Mouse (Mus musculus) adipocyte (in vitro differentiated cells): ENCODE results near the gene Anxa9.
A peak's percentile ranks its signal among the peaks of the same experiment; 100 is the strongest.

ENCODE experiments used
- DNase-seq: peaks from one replicate; pipeline ENCODE4 v3.0.0-alpha.2; 2016; ENCODE audit warnings: low spot score

Anxa9 gene

DNA sequence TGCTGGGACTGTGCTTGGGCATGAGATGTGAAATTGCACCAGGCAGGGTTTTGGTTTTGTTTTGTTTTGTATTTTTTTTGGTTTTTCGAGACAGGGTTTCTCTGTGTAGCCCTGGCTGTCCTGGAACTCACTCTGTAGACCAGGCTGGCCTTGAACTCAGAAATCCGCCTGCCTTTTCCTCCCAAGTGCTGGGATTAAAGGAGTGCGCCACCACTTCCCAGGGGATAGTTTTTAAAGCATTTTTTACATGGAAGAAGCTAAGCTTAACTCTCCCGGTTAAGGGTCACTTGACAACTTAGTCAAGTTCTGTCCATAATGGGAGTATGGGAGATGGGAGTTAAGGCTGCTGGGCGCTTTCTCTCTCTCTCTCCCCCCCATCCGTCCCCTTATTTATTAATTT lies 7.1 kb upstream of the Anxa9 start:
- no peak for DNase-seq

DNA sequence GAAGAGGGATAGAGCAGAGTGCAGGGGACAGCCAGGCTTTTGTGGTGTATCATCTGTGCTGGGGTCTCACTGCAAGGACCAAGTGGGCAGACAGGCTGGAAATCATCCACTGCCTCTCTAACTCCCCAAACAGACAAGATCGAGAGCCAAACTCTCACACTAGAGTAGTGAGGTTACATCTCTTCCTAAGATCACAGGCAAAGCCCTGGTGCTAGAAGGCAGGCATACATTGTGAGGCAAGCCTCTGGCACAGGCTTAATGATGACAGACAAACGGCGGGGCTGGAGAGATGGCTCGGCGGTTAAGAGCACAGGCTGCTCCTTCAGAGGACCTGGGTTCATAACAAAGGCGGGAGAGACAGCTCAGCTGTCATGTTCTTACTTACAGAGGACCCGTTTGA lies 6.5 kb upstream of the Anxa9 start:
- no peak for DNase-seq

DNA sequence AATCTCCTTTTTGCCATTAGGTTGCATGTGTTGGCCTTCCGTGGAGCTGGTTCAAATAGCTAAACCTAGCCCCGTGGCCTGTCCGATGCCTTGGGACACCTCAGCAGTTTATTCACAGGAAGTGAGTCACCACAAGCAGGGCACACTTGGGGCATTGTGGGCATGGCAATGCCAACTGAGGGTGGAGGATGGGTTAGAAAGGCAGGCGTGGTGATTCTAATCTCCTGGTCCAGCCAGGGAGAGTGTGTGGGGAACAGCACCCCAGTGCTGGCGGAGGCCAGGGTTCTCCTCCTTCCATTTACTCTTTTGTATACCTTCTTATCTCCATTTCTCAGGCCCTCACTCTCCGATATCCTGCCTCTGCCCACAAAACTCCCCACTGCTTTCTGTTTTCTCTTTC lies 5.6 kb upstream of the Anxa9 start:
- DNase-seq = peak; percentile 63

DNA sequence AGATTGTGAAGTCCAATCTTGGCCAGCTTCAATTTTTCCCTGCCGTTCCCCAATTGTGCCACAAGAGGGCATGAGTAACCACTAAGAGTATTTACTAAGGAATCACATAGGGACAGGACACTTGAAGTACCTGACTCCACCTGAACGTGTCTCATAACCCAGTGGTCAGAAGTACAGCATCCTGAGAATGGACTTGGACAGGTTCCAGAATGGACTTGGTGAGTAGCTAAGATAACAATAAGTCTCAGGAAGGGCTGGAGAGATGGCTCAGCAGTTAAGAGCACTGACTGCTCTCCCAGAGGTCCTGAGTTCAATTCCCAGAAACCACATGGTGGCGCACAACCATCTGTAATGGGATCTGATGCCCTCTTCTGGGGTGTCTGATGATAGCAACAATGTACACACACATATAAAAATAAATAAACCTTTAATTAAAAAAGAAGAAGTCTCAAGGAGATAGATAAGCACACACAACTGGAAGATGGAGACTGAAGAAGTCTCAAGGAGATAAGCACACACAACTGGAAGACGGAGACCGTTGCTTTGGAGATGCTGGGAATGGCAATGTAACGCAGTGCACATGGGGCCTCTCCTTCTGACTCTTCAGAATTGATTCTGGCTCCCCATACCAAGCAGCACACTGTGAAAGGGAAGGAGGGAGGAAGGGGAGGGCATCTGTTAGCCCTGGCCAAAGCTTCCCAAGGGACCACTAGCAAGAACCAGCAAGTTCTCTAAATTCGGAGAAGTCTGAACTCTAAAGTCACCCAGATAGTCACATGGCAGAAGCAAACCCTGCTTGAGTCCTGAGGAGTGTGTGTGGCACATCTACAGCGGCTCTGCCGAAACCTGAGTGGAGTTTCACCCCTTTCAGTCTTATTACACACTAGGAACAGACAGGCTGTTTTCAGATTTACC lies 4.2 kb upstream of the Anxa9 start:
- peak; percentile 82 for DNase-seq

DNA sequence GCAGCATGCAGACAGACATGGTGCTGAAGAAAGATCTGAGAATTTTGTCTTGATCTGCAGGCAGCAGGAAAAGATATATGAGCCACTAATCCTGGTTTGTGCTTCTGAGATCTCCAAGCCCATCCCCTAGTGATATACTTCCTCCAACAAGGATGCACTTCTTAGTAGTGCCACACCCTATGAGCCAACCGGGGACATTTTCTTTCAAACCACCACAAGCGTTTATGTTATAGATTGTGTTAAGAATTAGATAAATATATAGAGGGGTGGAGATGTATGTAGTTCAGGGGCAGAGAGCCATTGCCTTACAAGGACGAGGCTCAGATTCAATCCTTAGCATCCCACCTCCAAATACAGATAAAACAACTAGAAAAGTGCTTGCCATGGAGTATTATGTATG lies 3.5 kb upstream of the Anxa9 start:
- no peak for DNase-seq

DNA sequence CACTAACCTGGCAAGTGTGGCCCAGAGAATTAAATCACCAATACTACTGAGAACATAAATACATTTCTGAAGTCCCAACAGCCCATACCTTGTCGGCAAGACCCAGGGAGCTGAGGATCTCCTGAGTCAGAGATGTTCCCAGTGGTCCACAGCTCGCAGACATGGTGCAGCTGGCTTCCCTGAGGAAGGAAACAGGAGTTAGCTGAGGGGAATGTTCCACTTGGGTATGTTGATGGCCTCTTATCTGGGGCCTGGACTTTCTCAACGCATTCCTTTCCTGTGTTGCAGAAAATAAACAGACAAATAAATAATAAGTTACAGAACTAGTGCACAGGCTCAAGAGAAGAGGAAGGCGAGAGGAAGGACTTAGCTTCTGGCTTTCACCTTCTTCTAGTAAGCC lies 732 bp downstream of the Anxa9 start:
- DNase-seq = no peak

DNA sequence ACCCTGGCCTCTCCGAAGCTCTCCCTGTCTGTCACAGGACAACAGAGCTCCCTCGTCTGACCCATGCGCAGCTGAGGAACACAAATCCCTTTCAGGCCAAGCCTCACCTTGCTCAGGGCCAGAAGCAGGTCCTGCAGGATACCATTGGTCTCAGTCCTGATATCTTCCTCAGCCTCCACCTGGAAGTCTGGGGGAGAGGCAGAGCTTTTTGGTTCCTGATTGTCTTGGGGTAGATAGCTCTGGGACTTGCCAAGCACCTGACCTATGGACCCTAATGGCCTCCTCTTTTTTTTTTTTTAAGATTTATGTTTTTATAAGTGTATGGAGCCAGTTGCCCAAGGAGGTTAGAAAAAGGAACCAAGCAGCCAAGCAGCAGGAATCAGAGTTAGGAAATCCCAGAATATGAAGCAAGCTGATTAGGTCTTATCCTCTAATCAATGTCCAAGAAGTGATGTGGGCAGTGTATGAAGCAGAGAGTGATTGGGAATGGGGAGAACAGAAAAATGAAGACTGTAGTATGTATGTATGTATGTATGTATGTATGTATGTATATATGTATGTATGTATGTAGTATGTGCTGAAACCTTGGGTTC lies 5.7 kb downstream of the Anxa9 start:
- no peak for DNase-seq

DNA sequence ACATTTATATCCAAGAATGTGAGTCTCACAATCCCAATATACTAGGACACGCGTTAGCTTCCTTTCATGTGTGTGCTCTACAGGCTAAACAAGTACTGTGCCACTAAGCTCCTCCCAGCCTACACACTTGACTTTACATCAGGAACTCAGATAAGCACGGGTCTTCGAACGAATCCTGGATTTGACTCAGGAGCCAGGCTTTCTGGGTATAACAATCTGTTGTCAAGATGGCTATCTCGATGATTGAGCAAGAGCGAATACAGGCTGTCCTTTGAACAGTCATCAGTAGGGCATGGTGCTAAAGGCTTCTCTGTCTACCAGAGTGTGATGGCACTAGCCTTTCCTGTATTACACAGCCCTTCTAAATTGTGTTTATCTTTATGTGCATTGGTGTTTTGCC lies 9.0 kb downstream of the Anxa9 start:
- peak; percentile 51 for DNase-seq

DNA sequence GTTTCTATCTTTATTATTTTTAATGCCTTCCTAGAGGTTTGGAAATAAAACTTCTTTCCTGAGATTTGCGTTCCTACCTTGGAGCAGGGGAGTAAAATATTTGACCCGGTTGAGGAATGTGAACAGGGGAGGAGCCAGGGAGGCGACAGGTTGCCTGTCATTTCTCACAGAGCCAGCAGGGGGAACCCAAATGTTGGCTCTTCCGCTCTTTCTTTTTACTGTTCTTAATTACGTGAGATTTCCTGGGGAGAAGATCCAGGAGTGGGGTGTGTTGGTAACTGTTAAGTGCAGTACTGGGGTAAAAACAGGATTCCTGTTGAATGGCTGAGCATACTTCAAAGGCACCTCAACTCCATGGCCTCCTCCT lies 10.9 kb downstream of the Anxa9 start:
- peak; percentile 69 for DNase-seq

DNA sequence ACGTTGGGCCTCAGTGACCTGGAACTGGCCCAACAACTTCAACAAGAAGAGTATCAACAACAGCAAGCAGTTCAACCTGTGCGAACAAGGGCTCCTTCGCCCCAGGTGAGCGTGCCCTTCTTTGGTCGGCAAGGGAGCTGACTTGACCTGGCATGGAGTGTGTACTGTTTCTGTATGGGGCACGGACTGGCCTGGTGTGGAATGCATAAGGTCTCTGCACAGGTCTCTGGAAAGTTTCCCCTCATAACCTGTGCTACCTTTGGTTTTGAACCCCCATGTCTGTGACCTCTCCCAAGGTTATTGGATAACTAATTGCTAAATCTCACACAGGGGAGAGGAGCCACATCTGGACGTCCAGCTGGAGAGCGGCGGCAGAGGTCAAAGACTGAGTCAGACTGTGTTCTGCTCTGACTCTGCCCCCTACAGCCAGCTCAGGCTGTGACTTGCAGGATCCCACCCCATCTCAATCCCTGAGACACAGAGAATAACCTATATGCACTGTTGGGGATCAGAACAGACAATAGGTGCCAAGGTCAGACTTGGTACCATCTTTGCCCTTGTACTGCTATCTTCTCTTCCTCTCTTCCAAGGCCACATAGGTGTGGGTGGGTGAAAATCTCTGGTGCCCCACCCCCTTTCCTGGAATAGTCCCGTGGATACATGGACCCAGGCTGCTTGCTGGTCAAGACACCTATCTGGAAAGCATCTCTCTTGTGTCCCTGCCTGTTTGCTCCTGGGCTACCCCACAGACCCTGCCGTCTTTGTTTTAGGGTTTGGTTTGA lies 11.5 kb downstream of the Anxa9 start:
- DNase-seq = no peak

DNA sequence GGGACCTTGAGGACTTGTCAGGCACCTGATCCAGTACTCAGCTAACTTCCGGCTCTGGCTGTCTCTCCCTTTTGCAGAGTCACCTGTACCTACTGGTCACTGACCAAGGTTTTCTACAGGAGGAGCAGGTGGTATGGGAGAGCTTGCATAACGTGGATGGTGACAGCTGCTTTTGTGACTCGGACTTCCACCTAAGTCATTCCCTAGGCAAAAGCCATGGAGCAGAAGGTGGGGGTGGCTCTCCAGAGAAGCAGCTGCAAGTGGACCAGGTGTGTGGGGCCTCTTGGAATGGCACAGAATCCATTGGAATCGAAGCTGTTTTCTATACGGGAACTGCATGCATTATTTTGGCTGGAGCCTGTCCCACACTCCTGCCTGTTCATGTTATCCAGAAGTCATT lies 12.3 kb downstream of the Anxa9 start:
- DNase-seq = no peak

DNA sequence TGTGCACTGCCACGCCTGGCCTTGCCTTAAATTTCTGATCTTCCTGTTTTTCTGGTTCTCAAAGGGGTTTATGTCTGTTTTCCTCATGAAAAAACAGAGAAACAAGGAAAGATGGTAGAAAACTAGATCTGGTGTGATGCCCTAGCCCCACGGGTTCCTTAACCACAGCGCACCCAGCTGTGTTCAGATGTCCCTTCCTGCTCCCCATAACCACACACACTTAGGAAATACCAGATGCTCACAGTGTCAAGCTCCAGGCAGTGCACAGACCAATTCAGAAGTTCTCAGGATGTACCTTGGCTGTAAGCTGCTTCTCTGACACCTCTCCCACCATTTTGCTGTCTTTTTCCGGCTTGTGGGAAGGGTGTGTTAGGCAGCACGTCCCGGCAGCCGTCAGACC lies 12.7 kb downstream of the Anxa9 start:
- no peak for DNase-seq

DNA sequence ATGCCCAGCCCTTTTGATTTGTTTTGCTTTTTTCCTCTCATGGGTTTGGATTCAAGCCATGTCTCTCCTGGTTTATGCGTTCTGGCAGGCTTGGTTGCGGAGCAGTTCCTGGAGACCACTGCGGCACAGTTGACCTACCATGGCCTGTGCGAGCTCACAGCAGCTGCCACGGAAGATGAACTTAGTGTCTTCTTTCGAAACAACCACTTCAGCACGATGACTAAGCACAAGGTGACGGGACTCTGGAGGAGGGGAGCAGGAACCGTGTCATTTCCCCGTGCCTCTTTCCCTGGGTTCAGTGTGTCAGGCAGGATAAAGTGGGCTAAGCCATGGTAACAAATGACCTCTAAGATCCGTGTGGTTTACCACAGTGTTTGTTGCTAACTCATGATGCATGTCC lies 13.4 kb downstream of the Anxa9 start:
- peak; percentile 67 for DNase-seq

DNA sequence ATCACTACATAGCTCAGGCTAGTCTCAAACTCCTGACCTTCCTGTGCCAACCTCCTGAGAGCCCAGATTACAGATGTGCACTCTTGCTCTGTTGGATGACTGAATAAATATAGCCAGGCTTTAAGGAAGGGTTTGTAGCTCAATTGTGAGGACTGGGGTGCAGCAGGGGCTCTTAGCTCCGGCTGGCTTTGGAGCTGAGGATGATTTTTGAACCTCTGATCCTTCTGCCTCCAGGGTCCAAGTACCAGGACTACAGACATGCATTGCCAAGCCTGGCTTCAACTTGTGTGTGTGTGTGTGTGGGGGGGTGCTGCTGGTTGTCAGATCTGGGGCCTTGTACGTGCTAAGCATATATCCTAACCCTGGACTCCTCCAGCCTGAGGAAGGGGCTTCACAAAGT lies 14.1 kb downstream of the Anxa9 start:
- no peak for DNase-seq

DNA sequence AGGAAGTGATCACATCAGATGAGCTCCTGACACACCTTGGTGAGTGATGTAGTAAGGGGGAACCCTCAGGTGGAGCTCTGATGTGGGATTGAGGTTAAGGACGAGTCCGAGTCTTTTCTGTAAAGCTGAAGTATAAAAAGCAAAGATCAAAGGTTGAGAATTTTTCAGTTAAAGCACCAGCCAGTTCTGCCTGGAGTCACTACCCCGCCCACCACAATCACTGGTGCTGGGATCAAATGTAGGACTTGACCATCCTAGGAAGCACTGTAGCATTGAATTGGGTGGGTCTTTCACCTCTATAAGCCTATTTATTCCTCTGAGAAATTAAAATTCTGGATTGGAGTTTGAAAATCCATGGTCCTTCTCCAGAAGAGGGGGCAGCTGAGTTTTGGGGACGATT lies 15.9 kb downstream of the Anxa9 start:
- DNase-seq = no peak

DNA sequence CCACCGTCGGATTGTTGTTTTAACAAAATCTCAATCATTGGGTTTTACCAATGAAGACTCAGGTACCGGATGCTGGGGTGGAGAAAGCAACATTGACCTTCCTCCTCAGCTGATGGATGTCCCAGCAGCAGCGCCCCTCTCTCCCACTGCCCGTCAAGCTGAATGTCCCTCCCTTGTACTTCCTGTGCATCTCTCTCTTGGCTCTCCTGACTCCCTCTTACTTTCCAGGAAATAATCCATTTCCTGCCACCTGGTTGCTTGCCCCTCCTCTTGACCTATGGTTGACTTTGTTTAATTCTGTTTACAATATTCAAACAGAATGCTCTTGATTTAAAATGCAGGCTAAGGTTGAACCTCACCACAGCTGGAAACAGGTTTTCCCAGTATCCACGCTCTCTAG lies 16.8 kb downstream of the Anxa9 start:
- DNase-seq = no peak

DNA sequence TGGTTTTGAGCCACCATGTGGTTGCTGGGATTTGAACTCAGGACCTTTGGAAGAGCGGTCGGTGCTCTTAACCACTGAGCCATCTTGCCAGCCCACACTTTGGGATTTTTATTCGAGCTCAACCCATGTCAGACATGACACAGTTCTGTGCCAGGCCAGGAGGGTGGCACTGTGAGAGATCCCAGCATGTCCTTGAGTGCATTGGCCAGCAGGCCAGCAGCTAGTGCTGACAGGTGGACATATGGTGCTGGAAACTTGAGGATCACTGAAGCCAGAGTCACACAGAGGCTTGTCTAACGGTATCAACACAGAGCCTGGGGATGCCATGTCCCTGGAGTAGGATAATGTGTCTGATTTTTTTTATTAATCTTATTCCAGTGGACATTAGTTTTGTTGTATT lies 17.6 kb downstream of the Anxa9 start:
- DNase-seq = no peak

DNA sequence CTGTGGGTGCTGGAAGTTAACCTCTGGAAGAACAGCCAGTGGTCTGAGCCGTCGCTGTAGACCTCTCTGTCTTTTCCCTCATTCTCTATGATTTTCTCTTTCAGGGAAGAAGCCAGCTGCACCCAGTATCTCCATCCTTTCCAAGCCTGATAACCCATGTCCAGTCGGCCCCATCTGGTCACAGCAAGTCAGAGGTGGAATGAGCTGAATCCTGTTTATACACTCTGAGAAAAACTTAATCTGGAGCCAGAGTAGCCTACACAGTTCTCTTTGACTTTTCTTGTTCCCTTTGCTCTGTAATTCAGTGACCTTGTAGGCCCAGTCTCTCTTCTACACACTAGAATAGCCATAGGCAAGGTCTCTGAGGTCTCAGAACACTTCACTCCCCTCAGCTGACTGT lies 19.4 kb downstream of the Anxa9 start:
- no peak for DNase-seq

DNA sequence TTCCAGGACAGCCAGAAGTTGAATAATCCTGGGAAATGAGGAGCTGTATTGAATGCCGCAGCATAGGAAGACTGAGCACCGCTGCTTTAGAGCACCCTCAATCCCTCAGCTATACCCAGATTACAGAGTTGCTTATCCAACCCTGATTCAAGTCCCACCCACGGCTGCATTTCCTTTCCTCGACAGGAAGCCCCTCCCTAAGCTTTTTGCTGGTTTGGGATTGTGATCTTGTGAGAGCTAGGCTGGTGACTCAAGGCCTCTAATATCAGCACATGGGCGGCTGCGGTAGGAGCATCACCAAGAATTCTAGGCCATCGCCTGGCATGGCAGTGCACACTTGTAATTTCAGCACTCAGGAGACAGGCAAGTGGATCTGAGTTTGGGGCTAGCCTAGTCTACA lies 20.5 kb downstream of the Anxa9 start:
- DNase-seq = no peak

DNA sequence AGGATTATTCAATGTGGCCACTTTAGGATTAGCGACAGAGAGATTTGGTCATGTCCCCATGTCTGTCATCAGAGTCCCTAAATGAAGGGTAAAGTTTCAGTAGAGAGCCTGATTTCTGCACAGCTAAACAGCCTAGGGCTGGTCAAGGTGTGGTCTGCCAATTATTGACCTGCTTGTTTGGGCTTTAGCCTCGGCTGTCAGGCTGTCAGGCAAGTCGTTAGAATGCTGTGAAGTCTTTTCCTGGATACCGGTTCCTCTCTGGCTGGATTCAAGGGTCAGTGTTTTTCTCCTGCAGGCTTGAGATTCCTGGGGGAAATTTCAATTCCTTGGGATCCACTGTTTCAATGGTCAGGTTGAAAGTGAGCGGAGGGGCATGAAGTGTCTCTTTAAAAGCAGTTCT lies 21.0 kb downstream of the Anxa9 start:
- DNase-seq = no peak

DNA sequence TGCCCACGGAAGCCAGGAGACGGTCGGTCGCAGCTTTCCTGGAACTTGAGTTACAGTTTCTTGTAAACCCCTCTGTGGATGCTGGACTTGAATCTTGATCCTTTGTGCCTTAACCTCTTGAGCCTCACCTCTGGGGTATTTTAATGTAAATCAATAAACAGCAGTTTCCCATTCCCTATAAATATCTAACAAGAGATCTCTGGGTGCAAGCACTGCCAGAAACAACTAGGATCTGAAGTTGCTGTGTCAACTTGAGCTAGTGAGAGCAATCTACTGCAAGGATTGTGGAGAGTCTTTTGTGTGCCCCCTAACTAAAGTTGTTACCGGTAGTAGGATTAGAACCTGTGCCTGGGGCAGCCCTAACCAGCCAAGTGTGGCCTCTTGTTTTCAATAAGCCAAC lies 21.6 kb downstream of the Anxa9 start:
- DNase-seq = no peak

DNA sequence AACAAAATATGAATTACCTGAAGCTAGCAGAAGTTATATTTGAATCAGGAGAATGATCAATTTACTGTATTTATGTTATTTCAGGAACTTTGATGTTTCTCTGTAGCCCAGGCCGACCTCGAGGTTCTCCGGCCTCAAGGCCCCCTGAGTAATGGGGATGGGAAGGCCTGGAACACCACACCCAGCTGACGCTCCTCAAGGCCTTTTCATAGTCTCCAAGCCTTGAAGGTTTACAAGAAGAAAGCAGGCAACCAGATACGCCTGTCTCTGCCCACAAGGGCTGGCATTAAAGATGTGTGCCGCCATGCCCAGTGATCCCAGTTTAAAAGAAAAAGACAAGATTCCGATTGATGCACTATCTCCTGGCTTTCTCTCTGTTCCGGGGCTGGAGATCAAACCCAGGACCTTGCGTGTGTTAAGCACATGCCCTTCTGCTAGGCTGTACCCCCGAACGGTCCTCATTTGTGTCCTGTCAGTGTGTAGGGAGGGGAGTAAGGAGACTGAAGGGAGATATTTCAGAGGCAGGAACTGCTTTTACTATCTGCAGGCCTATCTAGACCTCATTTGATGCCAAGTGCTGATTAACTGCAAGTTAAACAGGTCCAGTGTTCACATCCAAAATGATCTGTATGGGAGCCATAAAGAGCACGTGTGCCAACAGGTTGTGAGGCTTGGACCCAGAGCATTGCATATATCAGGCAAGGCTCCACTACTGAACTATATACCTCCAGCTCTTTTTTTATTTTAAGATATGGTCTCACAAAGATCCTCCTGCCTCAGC lies 22.3 kb downstream of the Anxa9 start:
- DNase-seq = no peak
